Mouse (Mus musculus) adrenal gland, adult 18-20 months (tissue): ENCODE results near the gene Ppox. TPM values are rescaled to one million over a fixed set of nuclear protein-coding genes. Genes with fewer than 3 reads are reported as not detected.

Source experiments
- DNase-seq, 2 experiments: peaks; one replicate each; pipeline ENCODE4 v3.0.0; 2021 to 2022; ENCODE audit warnings: low spot score in 2 of 2
- total RNA-seq, 2 experiments: library from RNA; stranded (reverse); gene quantifications; 1 replicate in 1 of 2; 2 replicates in 1 of 2; pipeline ENCODE4 v1.2.3; 2021

The Ppox gene
- total RNA-seq, 2 experiments from 2014 or later, result 39.4 to 43.1 TPM

- DNase-seq, result no peak
Observed at GRCm38 (mm10) chr1:171268341-171268740, 12.6 kb downstream of the Ppox start.

- no peak for DNase-seq
Observed at GRCm38 (mm10) chr1:171265971-171266744, 14.8 kb downstream of the Ppox start.

- DNase-seq, result no peak
Observed at GRCm38 (mm10) chr1:171263666-171264461, 17.1 kb downstream of the Ppox start.

GRCm38 (mm10) chr1:171263185-171263611 lies 17.8 kb downstream of the Ppox start:
- no peak for DNase-seq

- DNase-seq, result no peak
Observed at GRCm38 (mm10) chr1:171262594-171263130, 18.3 kb downstream of the Ppox start.

GRCm38 (mm10) chr1:171260316-171260715 lies 20.7 kb downstream of the Ppox start:
- DNase-seq, result no peak

GRCm38 (mm10) chr1:171258921-171259320 lies 22.1 kb downstream of the Ppox start:
- no peak for DNase-seq

- no peak for DNase-seq
Observed at GRCm38 (mm10) chr1:171257781-171258180, 23.2 kb downstream of the Ppox start.

GRCm38 (mm10) chr1:171256937-171257548 lies 23.9 kb downstream of the Ppox start:
- peak in 1 of 2 experiments; percentile 63 for DNase-seq

GRCm38 (mm10) chr1:171256095-171256818 lies 24.7 kb downstream of the Ppox start:
- no peak for DNase-seq

GRCm38 (mm10) chr1:171252415-171252814 lies 28.6 kb downstream of the Ppox start:
- no peak for DNase-seq

GRCm38 (mm10) chr1:171251594-171252324 lies 29.2 kb downstream of the Ppox start:
- no peak for DNase-seq

GRCm38 (mm10) chr1:171250680-171251593 lies 30.0 kb downstream of the Ppox start, which contains the start of gene Ndufs2:
Gene Ndufs2, minus strand, starts transcription at chr1:171251388.
- no peak for DNase-seq

GRCm38 (mm10) chr1:171249913-171250600 lies 30.9 kb downstream of the Ppox start, which contains the start of gene Adamts4:
Gene Adamts4, plus strand, starts transcription at chr1:171250421.
- no peak for DNase-seq

- no peak for DNase-seq
Observed at GRCm38 (mm10) chr1:171248386-171249226, 32.4 kb downstream of the Ppox start.

- DNase-seq, result no peak
Observed at GRCm38 (mm10) chr1:171247916-171248315, 33.1 kb downstream of the Ppox start.

- peak in 1 of 2 experiments; percentile 52 for DNase-seq
Observed at GRCm38 (mm10) chr1:171247453-171247841, 33.5 kb downstream of the Ppox start.
